Mouse (Mus musculus) 416B (cell line): ENCODE measurements around the gene Vdr.

Experiments
- DNase-seq: peaks from one replicate; pipeline ENCODE4 v3.0.0; 2011; ENCODE audit warnings: low read depth

Vdr gene

GRCm38 (mm10) chr15:97809206-97809605 lies 101.2 kb downstream of the Vdr start:
- DNase-seq = no peak

DNA sequence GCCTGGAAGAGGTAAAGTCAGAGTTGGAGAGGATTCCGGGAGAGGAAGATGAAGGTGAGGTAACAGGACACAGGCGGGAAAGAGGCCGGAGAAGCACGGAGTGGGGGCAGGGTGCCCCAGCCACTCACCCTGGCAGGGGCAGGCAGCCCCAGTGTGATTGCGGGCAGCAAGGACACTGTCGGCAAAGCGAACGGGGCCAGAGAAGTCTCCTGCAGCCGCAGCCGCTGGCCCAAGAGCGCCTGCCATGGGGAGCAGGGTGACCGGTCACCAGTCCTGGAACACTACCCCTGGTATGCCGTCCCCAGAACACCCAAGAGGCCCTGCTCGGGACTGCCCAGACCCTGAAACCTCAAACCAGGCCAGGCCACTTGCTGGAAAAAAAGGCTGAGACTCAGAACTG lies 101.9 kb downstream of the Vdr start:
- no peak for DNase-seq

DNA sequence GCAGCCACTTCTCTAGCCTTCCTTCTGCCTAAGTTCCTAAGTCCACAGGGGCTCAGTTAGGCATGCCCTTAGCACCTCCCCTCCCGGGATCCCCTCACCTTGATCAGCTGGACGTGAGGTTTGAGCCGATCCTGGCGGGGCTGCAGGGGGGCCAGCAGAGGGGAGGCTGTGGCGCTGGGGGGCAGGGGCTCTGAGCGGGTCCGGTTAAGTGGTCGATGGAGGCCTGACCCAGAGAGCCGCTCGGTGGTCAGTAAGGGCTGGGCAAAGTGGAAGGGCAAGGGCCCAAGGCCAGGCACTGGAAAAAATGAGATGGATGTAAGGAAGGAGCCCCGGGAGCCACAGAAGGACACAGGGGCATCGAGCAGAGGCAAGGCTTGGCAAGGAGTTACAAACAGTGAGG lies 102.6 kb downstream of the Vdr start:
- no peak for DNase-seq
